Mouse (Mus musculus) forebrain, embryonic 14.5 days (tissue): ENCODE data around the gene Hnrnpul1. TPM values are rescaled to one million over a fixed set of nuclear protein-coding genes. Genes with fewer than 3 reads are reported as not detected.

ENCODE experiments used
- ATAC-seq: fragments of 200-750 bp; cut with Nextera tagmentation; 2 replicates; pipeline ENCODE4 v1.8.0; 2017; ENCODE audit warnings: mild to moderate bottlenecking, moderate library complexity
- DNase-seq: peaks from one replicate; pipeline ENCODE4 v3.0.0-alpha.2; 2015; ENCODE audit warnings: low spot score
- H3K27ac ChIP-seq: fragments of 300-500 bp; sonication (generic); 2 replicates; pipeline ENCODE4 v1.5.1; 2014; ENCODE audit warnings: low read depth, mild to moderate bottlenecking, control low read depth, low read length, moderate library complexity
- H3K27me3 ChIP-seq: fragments of 300-500 bp; sonication (generic); replicated peaks from 2 replicates; pipeline ENCODE4 v1.6.1; 2014; ENCODE audit warnings: low read length, control low read depth, mixed read lengths; ENCODE audit not compliant: control insufficient read depth, insufficient read depth
- H3K36me3 ChIP-seq: fragments of 300-500 bp; sonication (generic); 2 replicates; pipeline ENCODE4 v1.6.1; 2014; ENCODE audit warnings: low read length, control low read depth; ENCODE audit not compliant: control insufficient read depth, insufficient read depth
- H3K4me1 ChIP-seq: fragments of 300-500 bp; sonication (generic); 2 replicates; pipeline ENCODE4 v1.6.1; 2014; ENCODE audit warnings: antibody characterized with exemption, low read length, control low read depth; ENCODE audit not compliant: control insufficient read depth, insufficient read depth
- H3K4me2 ChIP-seq: fragments of 300-500 bp; sonication (generic); 2 replicates; pipeline ENCODE4 v1.6.1; 2014; ENCODE audit warnings: mild to moderate bottlenecking, control low read depth, low read length
- H3K4me3 ChIP-seq: fragments of 300-500 bp; sonication (generic); 2 replicates; pipeline ENCODE4 v1.5.1; 2014; ENCODE audit warnings: low read depth, low read length, control low read depth
- H3K9ac ChIP-seq: fragments of 300-500 bp; sonication (generic); 2 replicates; pipeline ENCODE4 v1.6.1; 2014; ENCODE audit warnings: mild to moderate bottlenecking, low read length, control low read depth, moderate library complexity
- H3K9me3 ChIP-seq: fragments of 300-500 bp; sonication (generic); replicated peaks from 2 replicates; pipeline ENCODE4 v1.6.1; 2016; ENCODE audit warnings: low read length, control low read depth, mixed read lengths; ENCODE audit not compliant: control insufficient read depth
- WGBS: fragments of 180-500 bp; shearing (Covaris S2); extraction: QIAGEN DNeasy Blood & Tissue Kit; methylation state at CpG from one replicate; pipeline ENCODE4 v1.1.7; 2014; 5-methylcytosine and 5-hydroxymethylcytosine counted together
- polyA plus RNA-seq: library from polyadenylated mRNA; unstranded; fragments of >200 nt; fragmentation: Nextera tagmentation; extraction: Ambion mirVana; gene quantifications from 2 replicates; pipeline ENCODE4 v1.2.1, GENCODE M21; 2014

Gene Hnrnpul1
- polyA plus RNA-seq, 1 experiment from 2014 or later = 61.2 TPM

- Histone ChIP-seq H3K27me3 (peaks cover 31% of the 10 kb centered on the region), H3K4me3 (no peak overlapping the region), H3K4me2 (no peak overlapping the region), H3K9me3 (no peaks in the 10 kb centered on the region), H3K27ac (no peak overlapping the region), H3K9ac (no peak overlapping the region), H3K36me3 (0 out of 2 replicates have a peak, but pooled peaks cover 3% of the 10 kb centered on the region), H3K4me1 (peaks cover 13% of the 10 kb centered on the region)
- DNase-seq (no peak), ATAC-seq (no peak)
- WGBS = 77% methylated on average over 7 of the region's 7 CpGs
Measured at GRCm38 (mm10) chr7:25683474-25684180, 70.9 kb downstream of the Hnrnpul1 start.

- peak overlapping the region; percentile 14; the same call in 1 of the 2 replicates for H3K9ac ChIP-seq
- H3K27me3 ChIP-seq = peaks cover 11% of the 10 kb centered on the region
- ATAC-seq = no peak
- H3K36me3 ChIP-seq = 0 out of 2 replicates have a peak, but pooled peaks cover 3% of the 10 kb centered on the region
- no peak for DNase-seq
- no peak overlapping the region for H3K27ac ChIP-seq
- peaks cover 3% of the 10 kb centered on the region; the same call in 1 of the 2 replicates for H3K4me1 ChIP-seq
- no peaks in the 10 kb centered on the region for H3K9me3 ChIP-seq
- peak overlapping the region; percentile 53 for H3K4me3 ChIP-seq
- H3K4me2 ChIP-seq = peak overlapping the region; percentile 57
- 66% methylated on average over 15 of the region's 15 CpGs for WGBS
Measured at GRCm38 (mm10) chr7:25681341-25682231, 73.0 kb downstream of the Hnrnpul1 start.

- H3K9me3 ChIP-seq = no peaks in the 10 kb centered on the region
- peaks cover 3% of the 10 kb centered on the region; the same call in 1 of the 2 replicates for H3K4me1 ChIP-seq
- H3K27me3 ChIP-seq = peaks cover 2% of the 10 kb centered on the region; the same call in 1 of the 2 replicates
- H3K27ac ChIP-seq = peak within 1 kb of the TSS; percentile 95
- H3K4me2 ChIP-seq = peak within 1 kb of the TSS; percentile 57
- peak within 1 kb of the TSS; percentile 56 for H3K9ac ChIP-seq
- DNase-seq = peak; percentile 96
- WGBS = under 1% methylated on average over 46 of the region's 46 CpGs
- H3K36me3 ChIP-seq = 0 out of 2 replicates have a peak, but pooled peaks cover 3% of the 10 kb centered on the region
- peak within 1 kb of the TSS; percentile 53 for H3K4me3 ChIP-seq
- ATAC-seq = peak; percentile 92
Measured at GRCm38 (mm10) chr7:25680514-25681258, 73.9 kb downstream of the Hnrnpul1 start, which contains the start of gene B9d2. B9d2 (plus strand) TSS chr7:25680780.

- no peaks in the 10 kb centered on the region for H3K9me3 ChIP-seq
- DNase-seq (peak; percentile 10), ATAC-seq (no peak)
- H3K9ac ChIP-seq = peak overlapping the region; percentile 56
- peak overlapping the region; percentile 53; the same call in 1 of the 2 replicates for H3K4me3 ChIP-seq
- peaks cover 5% of the 10 kb centered on the region; the same call in 1 of the 2 replicates for H3K4me1 ChIP-seq
- 0 out of 2 replicates have a peak, but pooled peaks cover 3% of the 10 kb centered on the region for H3K36me3 ChIP-seq
- peaks cover 6% of the 10 kb centered on the region for H3K27me3 ChIP-seq
- H3K4me2 ChIP-seq = peak overlapping the region; percentile 57
- no peak overlapping the region; the same call in 1 of the 2 replicates for H3K27ac ChIP-seq
- WGBS = 17% methylated on average over 6 of the region's 6 CpGs
Measured at GRCm38 (mm10) chr7:25679971-25680370, 74.6 kb downstream of the Hnrnpul1 start.

- H3K27me3 ChIP-seq = peaks cover 20% of the 10 kb centered on the region
Measured at GRCm38 (mm10) chr7:25677013-25677412, 77.5 kb downstream of the Hnrnpul1 start.

GRCm38 (mm10) chr7:25676085-25676781 lies 78.3 kb downstream of the Hnrnpul1 start:
- no peaks in the 10 kb centered on the region for H3K9me3 ChIP-seq
- H3K27me3 ChIP-seq = peaks cover 20% of the 10 kb centered on the region
- peak; percentile 97 for DNase-seq
- no peak overlapping the region for H3K4me2 ChIP-seq
- H3K9ac ChIP-seq = no peak overlapping the region
- no peak overlapping the region for H3K4me3 ChIP-seq
- no peaks in the 10 kb centered on the region for H3K36me3 ChIP-seq
- peaks cover 9% of the 10 kb centered on the region; the same call in 1 of the 2 replicates for H3K4me1 ChIP-seq
- ATAC-seq = peak; percentile 84
- H3K27ac ChIP-seq = peak overlapping the region; percentile 84
- WGBS = 30% methylated on average over 15 of the region's 15 CpGs

More at GRCm38 (mm10) chr7:25677013-25677412, 77.5 kb downstream of the Hnrnpul1 start:
- H3K9me3 ChIP-seq = no peaks in the 10 kb centered on the region
- WGBS = 86% methylated on average over 7 of the region's 7 CpGs
- ATAC-seq (no peak), DNase-seq (no peak)
- no peaks in the 10 kb centered on the region for H3K36me3 ChIP-seq
- H3K4me1 ChIP-seq = peaks cover 11% of the 10 kb centered on the region; the same call in 1 of the 2 replicates
- H3K4me2 ChIP-seq = no peak overlapping the region
- H3K9ac ChIP-seq = no peak overlapping the region; the same call in 1 of the 2 replicates
- peak overlapping the region; percentile 84 for H3K27ac ChIP-seq
- H3K4me3 ChIP-seq = no peak overlapping the region

GRCm38 (mm10) chr7:25675405-25675804 lies 79.2 kb downstream of the Hnrnpul1 start:
- ATAC-seq (no peak), DNase-seq (peak; percentile 24)
- Histone ChIP-seq H3K36me3 (no peaks in the 10 kb centered on the region), H3K4me3 (no peak overlapping the region), H3K27ac (no peak overlapping the region), H3K4me1 (peaks cover 7% of the 10 kb centered on the region; the same call in 1 of the 2 replicates), H3K4me2 (peak overlapping the region; percentile 51), H3K27me3 (peaks cover 20% of the 10 kb centered on the region), H3K9me3 (no peaks in the 10 kb centered on the region), H3K9ac (peak overlapping the region; percentile 45; the same call in 1 of the 2 replicates)
- WGBS = 45% methylated on average over 6 of the region's 6 CpGs
